Comparison of ENCODE assay signal across 12 mouse cellular contexts in the genomic region with DNA sequence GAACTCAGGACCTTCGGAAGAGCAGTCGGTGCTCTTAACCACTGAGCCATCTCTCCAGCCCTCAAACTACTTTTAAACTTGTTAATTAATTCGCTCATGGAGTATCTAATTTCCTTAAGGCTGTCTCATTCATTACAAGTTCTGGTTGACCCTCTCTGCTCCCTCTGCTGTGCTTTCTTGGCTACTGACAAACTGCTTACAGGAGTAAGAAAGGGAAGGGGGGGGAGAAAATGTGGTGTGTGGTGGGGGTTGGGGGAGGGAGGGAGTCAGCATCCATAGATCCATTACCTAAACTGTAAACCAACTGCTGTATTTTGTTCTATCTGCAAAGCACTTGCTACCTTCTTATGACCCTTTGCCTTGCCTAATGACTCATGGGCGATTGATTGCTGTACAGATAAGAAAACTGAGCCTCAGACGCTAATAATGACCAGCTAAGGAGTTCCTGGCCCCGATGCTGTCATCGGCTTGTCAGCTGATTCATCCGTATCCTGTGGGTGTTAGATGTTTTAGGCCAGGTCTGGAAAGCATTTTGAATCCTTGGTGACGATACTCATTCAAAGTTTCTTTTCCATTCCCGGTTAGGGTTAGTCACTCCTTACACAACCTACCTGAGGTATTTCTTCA. TPM values are rescaled to one million over a fixed set of nuclear protein-coding genes. Genes with fewer than 3 reads are reported as not detected.
A peak's percentile ranks its signal among the peaks of the same experiment; 100 is the strongest.
DNase-seq lines count a peak whose midpoint lies in the region; ATAC-seq and TF ChIP-seq lines count a peak whose summit lies in the region.
"Had no signal": no experiment of that assay in that cellular context is flagged by ENCODE, and none has a peak within 500 bp of the region (broad histone marks: within the 10 kb centered on the region; RNA-seq: fewer than 3 reads in every experiment).

No protein-coding gene starts in this region.

- no peak overlapping the region for H3K27ac ChIP-seq in forebrain, embryonic 10.5 days
- no peak overlapping the region for H3K27ac ChIP-seq in forebrain, embryonic 12.5 days
- no peak overlapping the region for H3K27ac ChIP-seq in kidney, adult 2 months (ENCODE audit: insufficient read depth, low read depth, low read length)
- no peak overlapping the region for H3K27ac ChIP-seq in liver, embryonic 12.5 days
- H3K27ac ChIP-seq: limb, embryonic 13.5 days; midbrain, embryonic 10.5 days had no signal

- H3K9me3 ChIP-seq in forebrain, embryonic 10.5 days: no peaks in the 10 kb centered on the region
- no peaks in the 10 kb centered on the region for H3K9me3 ChIP-seq in forebrain, embryonic 12.5 days
- H3K9me3 ChIP-seq in E14TG2a.4 (ENCODE audit: low read length): no peaks in the 10 kb centered on the region
- no peaks in the 10 kb centered on the region for H3K9me3 ChIP-seq in liver, embryonic 12.5 days (replicated peaks)
- H3K9me3 ChIP-seq: limb, embryonic 13.5 days; midbrain, embryonic 10.5 days had no signal

- peaks cover 10% of the 10 kb centered on the region; the same call in 1 of the 2 replicates for H3K36me3 ChIP-seq in forebrain, embryonic 10.5 days (replicated peaks)
- no peaks in the 10 kb centered on the region for H3K36me3 ChIP-seq in forebrain, embryonic 12.5 days (replicated peaks)
- H3K36me3 ChIP-seq in kidney, adult 2 months (ENCODE audit: control insufficient read depth, insufficient read depth, low read length): no peaks in the 10 kb centered on the region
- H3K36me3 ChIP-seq in E14TG2a.4 (ENCODE audit: insufficient read depth, low read length): peaks cover 9% of the 10 kb centered on the region
- H3K36me3 ChIP-seq in liver, embryonic 12.5 days: 0 out of 2 replicates have a peak, but pooled peaks cover 4% of the 10 kb centered on the region
- H3K36me3 ChIP-seq: limb, embryonic 13.5 days; midbrain, embryonic 10.5 days had no signal

- no peak for TF ChIP-seq CTCF in kidney, adult 2 months (conservative IDR thresholded peaks at IDR 0.05; ENCODE audit: insufficient read depth, insufficient read length, low read depth, low read length)
- TF ChIP-seq CTCF in E14TG2a.4 (conservative IDR thresholded peaks at IDR 0.05; ENCODE audit: low read length): no peak

- no peak for DNase-seq in forebrain, embryonic 10.5 days (ENCODE audit: extremely low spot score, low spot score)
- peak; percentile 27 for DNase-seq in kidney, adult 2 months
- DNase-seq in kidney, postnatal 10 days: no peak
- no peak for DNase-seq in yolk sac, embryonic 10.5 days (ENCODE audit: low spot score)
- no peak for DNase-seq in ovary, postnatal 10 days (ENCODE audit: low spot score)
- DNase-seq: spleen, adult 18-20 months; thymus, adult 2 months had no signal

- no peak for ATAC-seq in forebrain, embryonic 12.5 days (ENCODE audit: low FRiP score)
- ATAC-seq in liver, embryonic 12.5 days: no peak

- H3K9ac ChIP-seq in forebrain, embryonic 12.5 days: no peak overlapping the region
- H3K9ac ChIP-seq in liver, embryonic 12.5 days: 0 out of 2 replicates have a peak overlapping the region, but pooled peaks have one; percentile 100
- H3K9ac ChIP-seq: limb, embryonic 13.5 days had no signal

- peaks cover 7% of the 10 kb centered on the region for H3K27me3 ChIP-seq in forebrain, embryonic 10.5 days (ENCODE audit: poor library complexity, severe bottlenecking)
- H3K27me3 ChIP-seq in forebrain, embryonic 12.5 days: 0 out of 2 replicates have a peak, but pooled peaks cover 4% of the 10 kb centered on the region
- no peaks in the 10 kb centered on the region for H3K27me3 ChIP-seq in kidney, adult 2 months (replicated peaks; ENCODE audit: control insufficient read depth, insufficient read depth, low read length)
- H3K27me3 ChIP-seq in E14TG2a.4 (ENCODE audit: insufficient read depth, low read length): no peaks in the 10 kb centered on the region
- peaks cover 12% of the 10 kb centered on the region; the same call in 1 of the 2 replicates for H3K27me3 ChIP-seq in liver, embryonic 12.5 days (replicated peaks)

- H3K4me2 ChIP-seq in forebrain, embryonic 12.5 days: no peak overlapping the region
- peak overlapping the region; percentile 93; the same call in 1 of the 2 replicates for H3K4me2 ChIP-seq in liver, embryonic 12.5 days

- TF ChIP-seq POLR2A in kidney, adult 2 months (IDR thresholded peaks at IDR 0.05; ENCODE audit: low read depth, low read length): no peak

- WGBS in forebrain, embryonic 10.5 days: 67% methylated on average over 10 of the region's 10 CpGs
- WGBS in forebrain, embryonic 12.5 days: 64% methylated on average over 10 of the region's 10 CpGs
- WGBS in kidney, adult 2 months: 64% methylated on average over 10 of the region's 10 CpGs
- 49% methylated on average over 10 of the region's 10 CpGs for WGBS in liver, embryonic 12.5 days (ENCODE audit: insufficient replicate concordance)

- peak overlapping the region; percentile 94; the same call in 1 of the 2 replicates for H3K4me3 ChIP-seq in forebrain, embryonic 10.5 days
- no peak overlapping the region for H3K4me3 ChIP-seq in forebrain, embryonic 12.5 days (replicated peaks)
- H3K4me3 ChIP-seq in kidney, adult 2 months (ENCODE audit: insufficient read depth, low read depth, low read length): no peak overlapping the region
- peak overlapping the region; percentile 93 for H3K4me3 ChIP-seq in E14TG2a.4 (replicated peaks; ENCODE audit: low read length)
- H3K4me3 ChIP-seq in liver, embryonic 12.5 days: no peak overlapping the region

- peaks cover 45% of the 10 kb centered on the region for H3K4me1 ChIP-seq in forebrain, embryonic 10.5 days
- H3K4me1 ChIP-seq in forebrain, embryonic 12.5 days: peaks cover 25% of the 10 kb centered on the region
- H3K4me1 ChIP-seq in kidney, adult 2 months (ENCODE audit: control insufficient read depth, insufficient read depth, low read length): peaks cover 28% of the 10 kb centered on the region; the same call in 1 of the 2 replicates
- peaks cover 69% of the 10 kb centered on the region for H3K4me1 ChIP-seq in E14TG2a.4 (replicated peaks; ENCODE audit: low read depth, low read length)
- peaks cover 37% of the 10 kb centered on the region for H3K4me1 ChIP-seq in liver, embryonic 12.5 days

RNA-seq across cellular contexts. Expression of a gene that starts 1.3 kb away (rescaled TPM):
- polyA plus RNA-seq in forebrain, embryonic 10.5 days (2016; fragmentation: Nextera tagmentation; extraction: Ambion mirVana): 11.2 and 11.3 TPM in 2 replicates
- 14.9 and 16.4 TPM in 2 replicates for polyA plus RNA-seq in forebrain, embryonic 12.5 days (2016; fragmentation: Nextera tagmentation; extraction: Ambion mirVana)
- 8.1 and 9.4 TPM in 2 replicates for polyA plus RNA-seq in kidney, adult 2 months (2012; rRNA removed)
- polyA plus RNA-seq in liver, embryonic 12.5 days (2016; fragmentation: Nextera tagmentation; extraction: Ambion mirVana): 39.8 and 41.1 TPM in 2 replicates

Comparison
In these comparisons a context has a peak if more than half of its experiments do, and no peak if none do; other contexts are left out.
1. H3K4me3 ChIP-seq: peak in forebrain, embryonic 10.5 days (single experiment) and E14TG2a.4 (single experiment); none in forebrain, embryonic 12.5 days (single experiment), kidney, adult 2 months (single experiment) and liver, embryonic 12.5 days (single experiment).